Mouse (Mus musculus): Measurements from ENCODE around the gene Olfr478. TPM values are rescaled to one million over a fixed set of nuclear protein-coding genes. Genes with fewer than 3 reads are reported as not detected.
"Not testable (repeated sequence)": the region's sequence is repeated elsewhere in the genome, so short reads cannot be mapped to it uniquely, and the experiment has no call there.

Gene Olfr478
- polyA plus RNA-seq (2015; fragmentation: Nextera tagmentation; extraction: Ambion mirVana): not detected in 2 replicates

DNA sequence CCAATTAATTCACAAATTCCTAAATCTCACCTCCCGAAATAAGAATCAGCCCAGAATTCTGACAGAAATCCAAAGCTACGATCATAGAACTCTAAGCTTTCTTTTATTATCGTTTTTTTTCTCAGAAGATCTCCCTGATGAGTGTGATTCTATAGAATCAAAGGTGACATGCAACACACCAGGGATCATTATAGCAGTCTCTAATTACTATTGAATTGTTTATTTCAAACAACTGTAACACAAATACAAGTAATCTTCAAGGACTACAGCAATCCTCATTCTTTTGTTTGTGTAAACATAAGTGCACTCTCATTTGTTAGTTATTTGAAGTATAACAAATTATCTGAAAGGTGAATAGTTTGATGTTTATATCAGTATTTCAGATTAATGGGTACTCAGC lies at the start of gene Olfr478:
Gene Olfr478, minus strand, starts transcription at position 101 of the 400 bp plus-strand sequence.
- Histone ChIP-seq H3K9me3 (no peaks in the 10 kb centered on the region), H3K4me2 (no peak within 1 kb of the TSS), H3K27ac (replicated peaks) (no peak within 1 kb of the TSS), H3K9ac (no peak within 1 kb of the TSS), H3K27me3 (no peaks in the 10 kb centered on the region), H3K4me1 (replicated peaks) (no peaks in the 10 kb centered on the region), H3K4me3 (no peak within 1 kb of the TSS), H3K36me3 (no peaks in the 10 kb centered on the region)
- no peak for ATAC-seq (ENCODE audit: low read depth)
- 84% methylated on average over 3 of the region's 3 CpGs for WGBS

DNA sequence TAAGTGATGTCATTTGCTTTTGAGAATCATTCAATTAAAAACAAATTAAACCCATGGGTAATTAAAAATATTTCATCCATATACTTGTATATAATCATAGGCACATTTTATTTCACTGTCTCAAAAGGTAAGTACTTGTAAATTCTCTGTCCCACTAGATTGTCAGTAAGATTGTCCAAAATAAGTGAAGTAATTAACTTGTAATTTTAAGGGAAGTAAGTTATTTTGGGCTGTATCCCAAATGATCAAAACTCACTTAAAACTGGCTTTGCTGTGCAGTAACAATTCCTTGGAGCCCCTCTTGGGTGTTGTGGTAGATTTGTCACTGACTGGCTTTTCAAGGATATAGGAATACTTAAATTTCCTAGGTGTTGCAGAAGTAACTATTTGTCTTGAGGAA lies 45.8 kb upstream of the Olfr478 start, which contains the start of gene Olfr481:
Gene Olfr481, plus strand, starts transcription at position 301 of the 400 bp plus-strand sequence.
- no peaks in the 10 kb centered on the region for H3K27me3 ChIP-seq
- no peak within 1 kb of the TSS for H3K4me2 ChIP-seq
- H3K4me3 ChIP-seq: no peak within 1 kb of the TSS
- ATAC-seq (ENCODE audit: low read depth): no peak
- no peaks in the 10 kb centered on the region for H3K36me3 ChIP-seq
- no peak within 1 kb of the TSS for H3K27ac ChIP-seq (replicated peaks)
- no peaks in the 10 kb centered on the region for H3K4me1 ChIP-seq (replicated peaks)
- H3K9me3 ChIP-seq: no peaks in the 10 kb centered on the region
- H3K9ac ChIP-seq: no peak within 1 kb of the TSS

DNA sequence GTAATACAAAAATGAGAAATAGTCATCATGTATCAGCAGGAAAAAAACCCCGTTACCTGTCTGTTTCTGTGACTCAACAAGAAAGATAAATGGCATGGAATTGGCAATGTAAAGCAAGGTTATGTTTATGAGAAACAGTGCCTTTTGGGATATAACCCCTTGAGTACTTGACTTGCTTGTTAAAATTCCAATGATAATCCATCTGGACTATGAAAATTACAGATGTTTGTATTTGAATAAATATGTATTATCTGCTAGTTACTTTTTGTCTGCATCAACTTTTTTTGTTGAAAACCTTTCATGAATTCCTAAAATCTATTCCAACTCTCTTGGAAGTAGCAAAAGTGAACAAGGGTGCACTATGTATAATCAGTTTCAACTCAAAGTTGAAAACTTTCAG lies 33.5 kb upstream of the Olfr478 start, which contains the start of gene Olfr480:
Gene Olfr480, minus strand, starts transcription at position 101 of the 400 bp plus-strand sequence.
- ATAC-seq (ENCODE audit: low read depth): no peak
- no peaks in the 10 kb centered on the region for H3K27me3 ChIP-seq
- WGBS: 93% methylated on average over 1 of the region's 1 CpGs
- H3K9ac ChIP-seq: no peak within 1 kb of the TSS
- no peak within 1 kb of the TSS for H3K4me2 ChIP-seq
- H3K4me1 ChIP-seq (replicated peaks): no peaks in the 10 kb centered on the region
- no peaks in the 10 kb centered on the region for H3K9me3 ChIP-seq
- H3K27ac ChIP-seq (replicated peaks): no peak within 1 kb of the TSS
- H3K4me3 ChIP-seq: no peak within 1 kb of the TSS
- no peaks in the 10 kb centered on the region for H3K36me3 ChIP-seq

DNA sequence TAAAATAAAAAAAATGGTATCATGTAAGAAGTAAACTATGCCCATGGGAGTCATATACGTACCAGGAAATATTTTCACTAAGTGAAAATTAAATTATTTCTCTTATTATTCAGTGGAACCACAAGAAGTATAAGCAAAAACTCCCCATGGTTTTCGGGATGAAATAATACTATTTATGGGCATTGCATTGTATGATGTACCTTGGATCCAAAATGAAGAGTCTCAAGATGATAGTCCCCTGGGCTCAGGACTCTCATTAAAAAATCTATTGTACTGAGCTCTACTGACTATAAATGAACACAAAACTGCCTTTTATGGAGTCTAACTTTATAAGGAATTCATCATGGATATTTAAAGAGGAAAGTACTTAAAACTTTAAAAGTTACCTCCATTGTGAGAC lies 16.6 kb upstream of the Olfr478 start, which contains the start of gene Olfr479:
Gene Olfr479, plus strand, starts transcription at position 301 of the 400 bp plus-strand sequence.
- Histone ChIP-seq H3K9me3 (no peaks in the 10 kb centered on the region), H3K27ac (replicated peaks) (no peak within 1 kb of the TSS), H3K4me2 (no peak within 1 kb of the TSS), H3K27me3 (no peaks in the 10 kb centered on the region), H3K4me1 (replicated peaks) (no peaks in the 10 kb centered on the region), H3K36me3 (no peaks in the 10 kb centered on the region), H3K4me3 (no peak within 1 kb of the TSS), H3K9ac (no peak within 1 kb of the TSS)
- ATAC-seq (ENCODE audit: low read depth): no peak
- 91% methylated on average over 2 of the region's 2 CpGs for WGBS

DNA sequence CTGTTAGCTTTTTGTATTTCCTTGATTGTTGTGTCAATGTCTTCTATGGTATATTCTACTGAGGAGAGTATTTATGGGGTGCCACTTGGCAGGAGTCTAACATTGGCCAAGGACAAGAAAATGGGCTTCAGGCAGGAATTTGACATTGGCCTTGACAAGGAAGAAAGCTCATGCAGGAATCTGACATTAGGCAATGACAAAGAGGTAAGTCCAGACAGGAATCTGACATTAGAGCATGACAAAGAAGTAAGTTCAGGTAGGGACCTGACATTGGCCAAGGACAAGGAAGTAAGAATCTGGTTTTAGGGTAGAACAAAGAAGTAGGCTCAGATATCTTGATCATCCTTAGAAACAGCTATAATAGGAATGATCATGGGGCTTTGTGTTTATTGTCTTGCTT lies 19.5 kb downstream of the Olfr478 start:
- H3K9ac ChIP-seq; H3K27me3 ChIP-seq; H3K9me3 ChIP-seq; H3K4me2 ChIP-seq; H3K27ac ChIP-seq (replicated peaks); H3K4me3 ChIP-seq; H3K36me3 ChIP-seq; H3K4me1 ChIP-seq (replicated peaks); ATAC-seq (ENCODE audit: low read depth): not testable (repeated sequence)

DNA sequence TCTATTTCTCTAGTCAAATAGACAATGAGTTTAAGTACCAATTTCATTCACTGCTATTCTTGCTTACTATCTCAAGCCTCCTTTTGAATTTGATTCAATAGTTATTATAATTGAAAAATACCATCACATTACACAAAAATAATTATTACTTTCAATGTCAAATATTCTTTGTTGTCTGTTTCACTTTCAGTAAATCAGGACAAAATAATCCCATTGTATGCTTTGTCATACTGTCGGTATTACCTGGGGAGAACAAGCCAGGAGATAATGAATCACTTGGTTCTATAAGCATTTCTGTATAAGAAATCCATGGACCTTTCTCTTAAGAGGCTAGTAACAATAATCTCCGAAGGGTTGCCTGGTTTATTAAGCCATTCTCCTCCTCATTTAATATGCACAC lies 47.4 kb downstream of the Olfr478 start, which contains the start of gene Olfr477:
Gene Olfr477, plus strand, starts transcription at position 301 of the 400 bp plus-strand sequence.
- no peaks in the 10 kb centered on the region for H3K27me3 ChIP-seq
- no peak within 1 kb of the TSS for H3K4me2 ChIP-seq

More for the DNA sequence above, 47.4 kb downstream of the Olfr478 start, which contains the start of gene Olfr477:
- no peak within 1 kb of the TSS for H3K4me3 ChIP-seq
- H3K9me3 ChIP-seq: no peaks in the 10 kb centered on the region
- H3K4me1 ChIP-seq (replicated peaks): no peaks in the 10 kb centered on the region
- H3K27ac ChIP-seq (replicated peaks): no peak within 1 kb of the TSS
- ATAC-seq (ENCODE audit: low read depth): no peak
- 77% methylated on average over 2 of the region's 2 CpGs for WGBS
- H3K36me3 ChIP-seq: no peaks in the 10 kb centered on the region
- no peak within 1 kb of the TSS for H3K9ac ChIP-seq

Other genes with a start within 250 kb of the Olfr478 start
- gene Ovch2, start 232.8 kb downstream of the Olfr478 start, polyA plus RNA-seq (2015; fragmentation: Nextera tagmentation; extraction: Ambion mirVana): not detected in 2 replicates
- not detected in 2 replicates for gene Olfr467, start 221.7 kb downstream of the Olfr478 start, polyA plus RNA-seq (2015; fragmentation: Nextera tagmentation; extraction: Ambion mirVana)
- gene Olfr469, start 208.4 kb downstream of the Olfr478 start, polyA plus RNA-seq (2015; fragmentation: Nextera tagmentation; extraction: Ambion mirVana): not detected in 2 replicates
- gene Olfr470, start 186.5 kb downstream of the Olfr478 start, polyA plus RNA-seq (2015; fragmentation: Nextera tagmentation; extraction: Ambion mirVana): not detected in 2 replicates
- not detected in 2 replicates for gene Olfr472, start 136.1 kb downstream of the Olfr478 start, polyA plus RNA-seq (2015; fragmentation: Nextera tagmentation; extraction: Ambion mirVana)
- not detected in 2 replicates for gene Olfr473, start 103.5 kb downstream of the Olfr478 start, polyA plus RNA-seq (2015; fragmentation: Nextera tagmentation; extraction: Ambion mirVana)
- not detected in 2 replicates for gene Olfr474, start 79.3 kb downstream of the Olfr478 start, polyA plus RNA-seq (2015; fragmentation: Nextera tagmentation; extraction: Ambion mirVana)
- gene Olfr476, start 69.2 kb downstream of the Olfr478 start, polyA plus RNA-seq (2015; fragmentation: Nextera tagmentation; extraction: Ambion mirVana): not detected in 2 replicates
- not detected in 2 replicates for gene Olfr477, start 47.3 kb downstream of the Olfr478 start, polyA plus RNA-seq (2015; fragmentation: Nextera tagmentation; extraction: Ambion mirVana)
- not detected in 2 replicates for gene Olfr479, start 16.7 kb upstream of the Olfr478 start, polyA plus RNA-seq (2015; fragmentation: Nextera tagmentation; extraction: Ambion mirVana)
- gene Olfr480, start 33.4 kb upstream of the Olfr478 start, polyA plus RNA-seq (2015; fragmentation: Nextera tagmentation; extraction: Ambion mirVana): not detected in 2 replicates
- gene Olfr481, start 45.9 kb upstream of the Olfr478 start, polyA plus RNA-seq (2015; fragmentation: Nextera tagmentation; extraction: Ambion mirVana): not detected in 2 replicates
- not detected in 2 replicates for gene Olfr482, start 63.6 kb upstream of the Olfr478 start, polyA plus RNA-seq (2015; fragmentation: Nextera tagmentation; extraction: Ambion mirVana)
- not detected in 2 replicates for gene Olfr483, start 66.9 kb upstream of the Olfr478 start, polyA plus RNA-seq (2015; fragmentation: Nextera tagmentation; extraction: Ambion mirVana)
- not detected in 2 replicates for gene Olfr484, start 93.5 kb upstream of the Olfr478 start, polyA plus RNA-seq (2015; fragmentation: Nextera tagmentation; extraction: Ambion mirVana)
- gene Olfr485, start 125.9 kb upstream of the Olfr478 start, polyA plus RNA-seq (2015; fragmentation: Nextera tagmentation; extraction: Ambion mirVana): not detected in 2 replicates
- gene Olfr486, start 138.8 kb upstream of the Olfr478 start, polyA plus RNA-seq (2015; fragmentation: Nextera tagmentation; extraction: Ambion mirVana): not detected in 2 replicates
- not detected in 2 replicates for gene Olfr487, start 180.6 kb upstream of the Olfr478 start, polyA plus RNA-seq (2015; fragmentation: Nextera tagmentation; extraction: Ambion mirVana)
- not detected in 2 replicates for gene Olfr488, start 224.4 kb upstream of the Olfr478 start, polyA plus RNA-seq (2015; fragmentation: Nextera tagmentation; extraction: Ambion mirVana)

Measured in neural tube, embryonic 13.5 days (tissue).